Mouse (Mus musculus) adipose tissue, adult 10 weeks (tissue): ENCODE measurements around the gene Dixdc1. TPM values are rescaled to one million over a fixed set of nuclear protein-coding genes. Genes with fewer than 3 reads are reported as not detected.

ENCODE experiments used
- polyA plus RNA-seq: library from polyadenylated mRNA; stranded (reverse); fragments of 350-450 nt; fragmentation: Illumina TruSeq; extraction: RNeasy Lipid Tissue Mini Kit (QIAGEN cat#74804); gene quantifications from one replicate; pipeline ENCODE4 v1.2.3, GENCODE M21; 2014; ENCODE audit warnings: low read depth, low replicate concordance

Dixdc1 gene
- 3.1 TPM for polyA plus RNA-seq

DNA sequence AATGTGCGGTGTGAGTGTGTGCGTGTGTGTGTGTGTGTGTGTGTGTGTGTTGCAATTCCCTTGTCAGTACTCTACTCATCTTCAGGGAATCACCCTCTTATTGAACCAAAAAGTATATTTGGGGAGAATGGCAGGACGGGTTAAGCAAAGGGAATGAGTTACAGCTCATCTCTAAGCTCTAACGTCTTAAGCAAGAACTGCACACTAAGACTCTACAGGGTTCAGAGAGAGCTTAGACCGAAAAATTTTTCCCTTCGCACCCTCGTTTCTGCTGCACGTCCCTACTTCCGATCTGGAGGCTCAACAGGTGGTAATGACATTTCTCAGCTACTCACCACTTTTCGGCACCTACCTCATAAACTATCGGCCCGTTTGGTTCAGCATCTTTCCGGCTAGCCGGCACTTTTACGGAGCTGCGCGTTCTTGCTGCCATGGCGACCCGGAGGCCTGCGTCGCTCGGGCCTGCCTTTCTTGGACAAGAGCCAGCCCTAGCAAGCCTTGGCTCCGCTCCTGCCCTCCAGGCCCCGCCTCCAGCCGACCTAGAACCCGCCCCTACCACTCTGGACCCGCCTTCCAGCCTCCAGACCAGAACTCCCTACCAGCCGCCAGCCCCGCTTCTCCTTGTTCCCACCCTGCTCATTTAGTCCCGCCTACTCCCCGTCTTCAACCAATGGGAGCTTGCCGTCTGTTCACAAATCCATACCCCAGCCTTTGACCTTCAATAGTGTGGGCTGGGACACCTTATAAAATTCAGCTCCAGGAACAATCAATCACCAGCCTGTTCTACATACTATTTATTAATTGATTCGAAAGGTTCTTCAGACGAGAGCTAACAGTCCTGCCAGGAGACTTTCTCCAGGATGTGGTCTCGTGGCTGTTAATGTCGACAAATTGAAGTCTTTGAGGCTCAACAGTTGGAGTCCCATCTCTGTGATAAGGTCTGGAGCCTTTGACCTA is at the start of gene Dixdc1:
TSS of gene Dixdc1 (minus strand) at position 604 of the 957 bp plus-strand sequence.

DNA sequence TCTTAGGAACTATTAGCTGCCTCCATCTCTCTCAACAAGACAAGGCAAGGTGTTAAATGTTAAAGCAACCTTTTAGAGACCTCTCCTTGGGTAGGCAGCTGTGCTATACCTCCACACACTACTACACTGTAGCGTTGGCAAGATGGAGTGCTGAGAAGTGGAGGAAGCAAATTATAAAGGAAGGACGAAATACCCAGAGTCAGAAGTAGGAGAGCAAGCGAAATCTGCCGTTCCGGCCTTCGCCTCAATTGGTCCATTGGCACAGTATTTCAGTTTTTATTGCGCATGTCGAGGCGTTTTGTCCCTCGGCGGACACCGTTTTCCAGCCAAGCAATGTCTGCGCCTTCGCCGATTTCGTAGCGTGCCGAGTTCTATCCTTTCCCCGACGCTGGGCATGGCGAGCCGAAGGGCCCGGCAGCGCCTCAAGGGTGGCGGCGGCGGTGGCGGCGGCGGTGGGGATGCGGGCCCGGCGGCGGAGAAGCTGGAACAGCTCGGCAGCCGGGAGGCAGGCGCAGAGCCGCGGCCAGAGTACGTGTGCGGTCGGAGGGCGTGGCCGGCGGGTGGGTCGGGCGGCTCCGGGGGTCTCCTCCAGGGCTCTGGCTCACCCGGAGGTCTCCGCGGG is 35.8 kb upstream of the Dixdc1 start, which contains the start of the genes Alg9 and 1110032A03Rik:
TSS of gene Alg9 (plus strand) at position 29 of the 622 bp plus-strand sequence.
TSS of gene 1110032A03Rik (minus strand) at position 530 of the 622 bp plus-strand sequence.

DNA sequence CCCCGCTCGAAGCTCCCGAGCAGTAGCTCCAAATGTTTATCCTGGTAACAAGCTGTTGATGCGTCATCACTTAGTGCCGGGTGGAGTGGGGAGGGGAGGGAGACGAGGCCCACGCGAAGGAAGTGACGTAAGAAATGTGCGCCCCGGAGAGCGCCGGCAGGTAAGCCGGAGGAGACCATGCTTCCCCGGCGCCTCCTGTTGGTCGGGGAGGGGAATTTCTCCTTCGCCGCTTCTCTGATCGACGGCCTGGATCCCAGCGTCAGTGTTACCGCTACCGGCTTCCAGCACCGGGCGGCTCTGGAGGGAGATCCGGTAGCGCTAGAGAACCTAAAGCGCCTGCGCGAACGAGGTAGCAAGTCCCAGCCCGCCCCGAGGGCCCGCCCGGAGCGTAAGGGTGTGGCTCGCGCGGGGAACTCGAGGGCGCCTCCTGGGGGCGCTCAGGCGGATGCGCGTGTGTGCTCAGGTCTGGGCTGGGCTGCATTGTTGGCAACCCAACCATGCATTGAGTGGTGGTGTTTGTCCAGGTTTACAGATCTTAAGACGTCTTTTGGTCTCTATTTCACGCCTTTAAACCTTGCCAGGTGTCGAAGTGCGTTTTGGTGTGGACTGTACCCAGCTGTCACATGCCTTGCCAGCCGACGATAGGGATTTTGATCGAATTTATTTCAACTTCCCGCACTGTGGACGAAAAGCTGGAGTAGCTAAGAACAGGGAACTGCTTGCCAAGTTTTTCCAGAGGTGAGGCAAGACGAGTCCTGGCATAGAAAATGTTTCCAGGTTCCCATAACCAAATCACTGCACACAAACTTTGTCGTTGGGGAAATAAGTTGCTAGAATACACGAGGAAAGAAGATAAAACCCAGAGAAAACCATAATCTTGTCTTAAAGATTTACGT is 29.0 kb upstream of the Dixdc1 start, which contains the start of gene Fdxacb1:
TSS of gene Fdxacb1 (plus strand) at position 130 of the 896 bp plus-strand sequence.

DNA sequence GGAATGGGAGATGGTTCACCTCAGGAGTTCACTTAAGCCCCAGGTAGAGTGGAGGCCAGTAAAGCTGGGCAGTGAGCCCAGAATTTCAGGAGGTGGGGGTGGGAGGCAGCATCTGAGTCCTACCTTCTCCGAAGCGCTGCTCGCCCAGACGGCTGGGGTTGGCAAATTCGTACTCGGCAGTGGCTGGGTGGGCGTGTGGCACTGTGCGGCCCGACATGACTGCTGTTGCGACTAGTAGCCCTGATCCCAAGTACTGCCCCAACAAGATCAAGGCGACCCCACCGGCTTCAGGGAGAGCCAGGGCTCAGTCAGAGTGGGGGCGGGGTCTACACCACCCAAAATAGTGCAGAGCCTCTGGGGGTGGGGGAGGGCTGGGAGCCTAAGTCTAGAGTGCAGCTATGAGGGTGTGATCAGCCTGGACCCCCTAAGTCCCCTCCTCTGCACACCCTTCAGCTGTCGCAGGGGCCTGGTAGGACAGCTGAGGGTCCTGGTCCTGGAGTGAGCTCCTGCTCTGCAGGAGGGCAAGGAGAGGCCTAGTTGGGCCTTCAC is 12.8 kb upstream of the Dixdc1 start, which contains the start of gene Hspb2:
TSS of gene Hspb2 (minus strand) at position 301 of the 549 bp plus-strand sequence.

DNA sequence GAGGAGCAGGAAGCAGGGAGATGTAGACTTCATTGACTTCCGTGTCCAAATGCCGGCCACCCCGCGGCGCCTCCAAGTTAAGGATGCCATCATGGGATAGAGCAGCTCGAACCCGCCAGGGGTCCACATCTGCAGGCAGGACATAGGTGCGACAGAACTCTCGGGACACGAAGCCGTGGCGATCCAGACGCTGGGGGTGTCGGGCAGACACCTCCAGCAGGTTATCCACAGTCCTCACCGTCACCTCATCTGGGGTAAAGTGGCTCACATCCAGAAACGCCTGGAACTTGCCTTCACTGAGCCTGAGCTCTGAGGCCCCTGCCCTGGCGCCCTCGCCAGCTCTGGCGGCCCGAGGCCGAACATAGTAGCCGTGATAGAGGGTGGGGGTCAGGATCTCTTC is 12.0 kb upstream of the Dixdc1 start, which contains the start of gene Cryab:
TSS of gene Cryab (plus strand) at position 3 of the 400 bp plus-strand sequence.

DNA sequence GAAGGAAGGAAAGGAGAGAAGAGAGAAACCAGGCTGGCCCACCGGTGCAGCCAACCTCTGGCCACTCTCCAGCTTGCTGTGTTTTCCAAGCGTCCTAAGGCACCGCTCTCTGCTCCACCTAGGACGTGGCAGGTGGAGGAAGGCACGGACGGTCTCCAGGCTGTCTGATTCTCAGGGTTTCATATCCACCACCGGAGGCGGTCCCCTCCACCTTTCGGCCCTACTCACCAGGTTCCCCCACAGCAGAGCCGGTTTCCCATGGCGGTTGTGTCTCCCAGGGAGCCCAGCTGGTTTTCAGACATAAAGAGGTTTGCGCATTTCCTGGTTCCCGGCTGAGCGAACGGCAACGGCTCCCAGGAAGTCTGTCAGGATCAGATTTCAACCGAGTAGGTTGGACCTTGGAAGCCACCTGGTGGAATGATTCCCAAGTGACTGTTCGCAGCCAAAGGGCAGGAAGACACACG is 6.9 kb upstream of the Dixdc1 start, which contains the start of gene 2310030G06Rik:
TSS of gene 2310030G06Rik (minus strand) at position 323 of the 464 bp plus-strand sequence.

DNA sequence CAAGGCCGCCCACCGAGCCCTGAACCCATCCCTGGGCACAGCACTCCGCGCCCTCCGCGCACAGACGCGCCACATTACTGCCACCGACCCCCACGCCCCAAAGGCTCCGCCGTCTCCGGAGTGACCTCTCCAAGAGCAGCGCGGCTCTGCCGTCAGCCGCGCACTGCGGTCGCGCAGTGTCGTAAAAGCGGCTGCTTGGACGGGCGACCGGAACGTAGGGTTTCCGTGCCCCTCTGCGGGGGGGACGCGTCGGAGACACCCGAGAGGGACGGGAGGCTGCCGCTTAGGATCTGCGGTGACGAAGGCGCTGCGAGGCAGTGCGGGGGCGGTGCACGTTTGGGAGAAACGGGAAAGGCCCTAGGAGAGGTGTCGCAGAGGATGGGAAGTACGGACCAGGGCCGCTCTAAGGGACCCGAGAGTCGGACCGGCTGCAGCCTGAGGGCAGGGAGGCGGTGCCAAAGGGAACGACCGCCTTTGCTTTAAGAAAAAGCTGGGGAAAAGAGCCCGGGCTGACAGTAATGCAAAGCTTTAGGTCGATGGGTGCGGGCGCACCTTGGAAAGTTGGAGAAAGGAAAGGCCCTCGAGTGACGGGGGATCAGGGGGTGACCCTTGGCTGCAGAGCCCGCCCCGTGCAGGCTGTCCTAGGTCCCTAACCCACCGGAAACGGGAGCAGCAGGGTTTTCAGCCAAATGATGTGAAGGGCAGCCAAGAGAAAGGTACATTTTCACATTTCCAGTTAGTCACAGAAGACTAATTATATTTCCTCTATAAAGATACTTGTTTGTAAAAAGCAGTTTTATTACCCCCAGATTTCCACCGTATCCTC is 79.7 kb downstream of the Dixdc1 start, which contains the start of gene Dlat:
TSS of gene Dlat (minus strand) at position 389 of the 826 bp plus-strand sequence.

DNA sequence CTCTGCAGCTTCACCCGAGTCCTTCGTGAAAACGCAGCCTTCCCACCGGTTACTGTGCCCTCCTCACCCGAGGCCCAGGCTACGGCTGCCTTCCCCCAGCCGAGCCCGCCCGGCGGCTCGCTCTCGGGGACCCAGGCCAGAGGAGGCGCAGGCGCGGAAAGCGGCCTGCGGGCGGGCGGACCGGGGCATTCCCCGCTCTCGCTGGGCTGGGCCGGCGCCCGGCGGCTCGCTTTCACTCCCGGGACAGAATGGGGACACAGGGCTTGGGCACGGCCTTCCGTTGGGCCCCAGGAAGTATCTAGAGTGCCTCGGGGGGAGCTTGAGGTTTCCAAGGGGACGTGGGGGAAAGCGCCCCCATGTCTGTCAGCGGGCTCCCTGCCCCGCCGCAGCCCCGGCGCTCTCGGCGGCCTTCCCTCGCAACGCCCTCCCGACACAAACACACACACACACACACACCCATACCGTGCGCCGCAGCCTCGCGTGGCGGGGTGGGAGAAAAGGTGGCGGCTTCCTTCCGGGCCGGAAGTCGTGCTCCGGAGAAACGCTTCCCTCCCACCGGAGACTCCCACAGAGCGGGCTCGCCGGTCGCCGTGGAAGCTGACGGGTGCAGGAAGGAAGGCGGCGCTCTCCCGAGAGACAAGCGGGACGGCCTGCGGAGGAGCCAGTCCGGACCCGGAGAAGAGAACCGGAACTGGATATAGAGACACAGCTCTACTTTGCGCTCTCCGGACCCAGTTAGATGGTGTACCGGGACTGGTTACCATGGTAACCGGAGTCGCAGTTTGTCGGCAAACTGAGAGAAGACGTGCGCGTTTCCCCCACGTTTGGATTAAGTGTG is 122.3 kb downstream of the Dixdc1 start, which contains the start of the genes Pih1d2 and Nkapd1:
TSS of gene Pih1d2 (plus strand) at position 556 of the 838 bp plus-strand sequence.
TSS of gene Nkapd1 (minus strand) at position 699 of the 838 bp plus-strand sequence.

Other genes starting within 250 kb of the Dixdc1 start
- gene Plet1, start 245.0 kb downstream of the Dixdc1 start, polyA plus RNA-seq, result 31.1 TPM
- gene Pts, start 210.8 kb downstream of the Dixdc1 start, polyA plus RNA-seq, result 103 TPM
- gene Il18, start 184.7 kb downstream of the Dixdc1 start, polyA plus RNA-seq, result 8.4 TPM
- gene Bco2, start 184.3 kb downstream of the Dixdc1 start, polyA plus RNA-seq, result 1.3 TPM
- gene Tex12, start 178.2 kb downstream of the Dixdc1 start, polyA plus RNA-seq, result not detected
- gene Sdhd, start 135.7 kb downstream of the Dixdc1 start, polyA plus RNA-seq, result 177 TPM
- 241 TPM for gene Timm8b, start 135.6 kb downstream of the Dixdc1 start, polyA plus RNA-seq
- gene Pih1d2, start 122.2 kb downstream of the Dixdc1 start, polyA plus RNA-seq, result 6.5 TPM
- gene Nkapd1, start 122.1 kb downstream of the Dixdc1 start, polyA plus RNA-seq, result 16.4 TPM
- gene Dlat, start 79.7 kb downstream of the Dixdc1 start, polyA plus RNA-seq, result 58.6 TPM
- 22.5 TPM for gene 2310030G06Rik, start 7.0 kb upstream of the Dixdc1 start, polyA plus RNA-seq
- gene Cryab, start 11.8 kb upstream of the Dixdc1 start, polyA plus RNA-seq, result 80.6 TPM
- gene Hspb2, start 12.8 kb upstream of the Dixdc1 start, polyA plus RNA-seq, result 7.4 TPM
- 6.6 TPM for gene Fdxacb1, start 28.7 kb upstream of the Dixdc1 start, polyA plus RNA-seq
- gene Alg9, start 35.5 kb upstream of the Dixdc1 start, polyA plus RNA-seq, result 29.2 TPM
- gene 1110032A03Rik, start 36.0 kb upstream of the Dixdc1 start, polyA plus RNA-seq, result 114 TPM
- gene Ppp2r1b, start 105.8 kb upstream of the Dixdc1 start, polyA plus RNA-seq, result 71.4 TPM